Mouse (Mus musculus): ENCODE results near the gene Lta. TPM values are rescaled to one million over a fixed set of nuclear protein-coding genes. Genes with fewer than 3 reads are reported as not detected.

Lta gene
- polyA plus RNA-seq, 1 experiment, result 26.8 TPM

- Histone ChIP-seq H3K36me3 (ENCODE audit: control insufficient read depth, insufficient read depth, low read length) (peaks cover 47% of the 10 kb centered on the region), H3K4me3 (ENCODE audit: extremely low read depth, insufficient read depth, insufficient read length) (no peak overlapping the region), H3K27ac (ENCODE audit: insufficient read depth, low read length) (no peak overlapping the region)
Observed at GRCm38 (mm10) chr17:35162121-35162520, 43.0 kb downstream of the Lta start.

GRCm38 (mm10) chr17:35161421-35161820 lies 43.7 kb downstream of the Lta start:
- 86% methylated on average over 11 of the region's 11 CpGs for WGBS
- H3K4me1 ChIP-seq (ENCODE audit: control insufficient read depth, insufficient read depth, insufficient read length), result peaks cover 6% of the 10 kb centered on the region; the same call in 1 of the 2 replicates
- TF ChIP-seq POLR2A (IDR thresholded peaks at IDR 0.05; ENCODE audit: low read depth, low read length) (no peak), CTCF (IDR thresholded peaks at IDR 0.05; ENCODE audit: extremely low read depth, insufficient read depth, insufficient read length, insufficient replicate concordance) (no peak)

More at GRCm38 (mm10) chr17:35162121-35162520, 43.0 kb downstream of the Lta start:
- Histone ChIP-seq H3K4me1 (ENCODE audit: control insufficient read depth, insufficient read depth, insufficient read length) (peaks cover 6% of the 10 kb centered on the region; the same call in 1 of the 2 replicates), H3K27me3 (ENCODE audit: control insufficient read depth, insufficient read depth, low read length) (no peaks in the 10 kb centered on the region)
- DNase-seq (ENCODE audit: low read depth in 1 of 2, low spot score in 2 of 2), result no peak
- no peak for TF ChIP-seq CTCF (IDR thresholded peaks at IDR 0.05; ENCODE audit: extremely low read depth, insufficient read depth, insufficient read length, insufficient replicate concordance)
- TF ChIP-seq POLR2A (IDR thresholded peaks at IDR 0.05; ENCODE audit: low read depth, low read length), result no peak
- WGBS, result 80% methylated on average over 14 of the region's 14 CpGs

DNA sequence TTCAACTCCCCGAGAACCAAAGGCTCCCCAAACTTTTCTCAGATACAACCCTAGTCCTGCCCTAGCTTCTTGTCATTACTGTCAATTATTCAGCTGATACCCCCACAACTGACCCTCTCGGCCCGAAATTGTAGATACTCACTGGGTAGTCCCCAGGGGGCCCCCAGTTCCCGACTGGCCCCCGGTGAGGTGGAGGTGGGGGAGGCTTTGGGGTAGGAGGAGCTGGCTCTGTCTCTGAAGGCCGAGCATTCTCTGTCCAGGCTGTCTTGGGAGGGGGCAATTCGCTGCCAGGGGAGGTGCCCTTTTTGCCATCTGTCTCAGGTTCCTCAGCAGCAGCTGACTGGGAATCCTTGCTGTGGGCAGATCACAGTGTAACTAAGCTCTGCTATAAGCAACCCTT lies 45.5 kb downstream of the Lta start:
- Histone ChIP-seq H3K36me3 (ENCODE audit: control insufficient read depth, insufficient read depth, low read length) (peaks cover 72% of the 10 kb centered on the region), H3K4me1 (ENCODE audit: control insufficient read depth, insufficient read depth, insufficient read length) (peaks cover 6% of the 10 kb centered on the region; the same call in 1 of the 2 replicates), H3K27me3 (ENCODE audit: control insufficient read depth, insufficient read depth, low read length) (no peaks in the 10 kb centered on the region), H3K27ac (ENCODE audit: insufficient read depth, low read length) (no peak overlapping the region), H3K4me3 (ENCODE audit: extremely low read depth, insufficient read depth, insufficient read length) (no peak overlapping the region)
- no peak for DNase-seq (ENCODE audit: low read depth in 1 of 2, low spot score in 2 of 2)
- WGBS, result 94% methylated on average over 7 of the region's 7 CpGs
- no peak for TF ChIP-seq POLR2A (IDR thresholded peaks at IDR 0.05; ENCODE audit: low read depth, low read length)
- TF ChIP-seq CTCF (IDR thresholded peaks at IDR 0.05; ENCODE audit: extremely low read depth, insufficient read depth, insufficient read length, insufficient replicate concordance), result no peak

More at GRCm38 (mm10) chr17:35161421-35161820, 43.7 kb downstream of the Lta start:
- no peak for DNase-seq (ENCODE audit: low read depth in 1 of 2, low spot score in 2 of 2)
- peaks cover 54% of the 10 kb centered on the region for H3K36me3 ChIP-seq (ENCODE audit: control insufficient read depth, insufficient read depth, low read length)
- no peaks in the 10 kb centered on the region for H3K27me3 ChIP-seq (ENCODE audit: control insufficient read depth, insufficient read depth, low read length)
- H3K27ac ChIP-seq (ENCODE audit: insufficient read depth, low read length), result no peak overlapping the region
- no peak overlapping the region for H3K4me3 ChIP-seq (ENCODE audit: extremely low read depth, insufficient read depth, insufficient read length)

GRCm38 (mm10) chr17:35158850-35159593 lies 46.1 kb downstream of the Lta start:
- peaks cover 6% of the 10 kb centered on the region; the same call in 1 of the 2 replicates for H3K4me1 ChIP-seq (ENCODE audit: control insufficient read depth, insufficient read depth, insufficient read length)
- no peak for DNase-seq (ENCODE audit: low read depth in 1 of 2, low spot score in 2 of 2)
- WGBS, result 97% methylated on average over 16 of the region's 16 CpGs
- peaks cover 78% of the 10 kb centered on the region for H3K36me3 ChIP-seq (ENCODE audit: control insufficient read depth, insufficient read depth, low read length)
- H3K27ac ChIP-seq (ENCODE audit: insufficient read depth, low read length), result no peak overlapping the region
- H3K27me3 ChIP-seq (ENCODE audit: control insufficient read depth, insufficient read depth, low read length), result no peaks in the 10 kb centered on the region
- H3K4me3 ChIP-seq (ENCODE audit: extremely low read depth, insufficient read depth, insufficient read length), result no peak overlapping the region
- TF ChIP-seq POLR2A (IDR thresholded peaks at IDR 0.05; ENCODE audit: low read depth, low read length) (no peak), CTCF (IDR thresholded peaks at IDR 0.05; ENCODE audit: extremely low read depth, insufficient read depth, insufficient read length, insufficient replicate concordance) (no peak)

GRCm38 (mm10) chr17:35157661-35158175 lies 47.4 kb downstream of the Lta start:
- H3K36me3 ChIP-seq (ENCODE audit: control insufficient read depth, insufficient read depth, low read length), result peaks cover 91% of the 10 kb centered on the region
- H3K4me3 ChIP-seq (ENCODE audit: extremely low read depth, insufficient read depth, insufficient read length), result no peak overlapping the region
- TF ChIP-seq CTCF (IDR thresholded peaks at IDR 0.05; ENCODE audit: extremely low read depth, insufficient read depth, insufficient read length, insufficient replicate concordance) (no peak), POLR2A (IDR thresholded peaks at IDR 0.05; ENCODE audit: low read depth, low read length) (no peak)
- H3K27me3 ChIP-seq (ENCODE audit: control insufficient read depth, insufficient read depth, low read length), result no peaks in the 10 kb centered on the region
- H3K27ac ChIP-seq (ENCODE audit: insufficient read depth, low read length), result no peak overlapping the region
- no peak for DNase-seq (ENCODE audit: low read depth in 1 of 2, low spot score in 2 of 2)
- 93% methylated on average over 8 of the region's 8 CpGs for WGBS
- H3K4me1 ChIP-seq (ENCODE audit: control insufficient read depth, insufficient read depth, insufficient read length), result peaks cover under 1% of the 10 kb centered on the region; the same call in 1 of the 2 replicates

- no peak for TF ChIP-seq POLR2A (IDR thresholded peaks at IDR 0.05; ENCODE audit: low read depth, low read length)
- TF ChIP-seq CTCF (IDR thresholded peaks at IDR 0.05; ENCODE audit: extremely low read depth, insufficient read depth, insufficient read length, insufficient replicate concordance), result no peak
- no peak overlapping the region for H3K4me3 ChIP-seq (ENCODE audit: extremely low read depth, insufficient read depth, insufficient read length)
- WGBS, result 88% methylated on average over 8 of the region's 8 CpGs
- H3K27ac ChIP-seq (ENCODE audit: insufficient read depth, low read length), result no peak overlapping the region
- peaks cover 96% of the 10 kb centered on the region for H3K36me3 ChIP-seq (ENCODE audit: control insufficient read depth, insufficient read depth, low read length)
- H3K27me3 ChIP-seq (ENCODE audit: control insufficient read depth, insufficient read depth, low read length), result no peaks in the 10 kb centered on the region
- DNase-seq (ENCODE audit: low read depth in 1 of 2, low spot score in 2 of 2), result no peak
- no peaks in the 10 kb centered on the region for H3K4me1 ChIP-seq (ENCODE audit: control insufficient read depth, insufficient read depth, insufficient read length)
Observed at GRCm38 (mm10) chr17:35157254-35157653, 47.9 kb downstream of the Lta start.

Data from spleen, adult 2 months (tissue).